Mouse (Mus musculus): Measurements from ENCODE around the gene Ctcf.

GRCm38 (mm10) chr8:105593859-105594258 is 42.5 kb upstream of the Ctcf start:
- no peak for TF ChIP-seq CTCF (IDR thresholded peaks at IDR 0.05; ENCODE audit: borderline replicate concordance, insufficient read depth, low read length)
- peak; percentile 66 for TF ChIP-seq POLR2A (IDR thresholded peaks at IDR 0.05; ENCODE audit: low read depth, low read length)
